Mouse (Mus musculus) small intestine, adult 2 months (tissue): ENCODE data around the gene Cdkl2.

ENCODE experiments used
- CTCF ChIP-seq: fragments of 200-500 bp; IDR thresholded peaks from 2 replicates; pipeline ENCODE4 v1.5.1; 2012; ENCODE audit warnings: low read depth, mild to moderate bottlenecking, control low read depth, inconsistent platforms, low read length, moderate library complexity, mixed read lengths; ENCODE audit not compliant: insufficient replicate concordance, insufficient read length; ENCODE audit errors: extremely low read depth
- POLR2A ChIP-seq: fragments of 200-500 bp; IDR thresholded peaks from 2 replicates; pipeline ENCODE4 v1.6.1; 2012; ENCODE audit warnings: low read depth, mild to moderate bottlenecking, control low read depth, inconsistent platforms, low read length, moderate library complexity

GRCm38 (mm10) chr5:92079304-92079703 lies 35.6 kb upstream of the Cdkl2 start:
- TF ChIP-seq POLR2A (no peak), CTCF (no peak)
